8 mouse cellular contexts compared by ENCODE assay signal in genomic region chr4:131743831-131744684, GRCm38 (mm10).
DNase-seq lines count a peak whose midpoint lies in the region; ATAC-seq and TF ChIP-seq lines count a peak whose summit lies in the region.

No protein-coding gene starts in this region.

- no peak for TF ChIP-seq CTCF in liver, postnatal 0 days (IDR thresholded peaks at IDR 0.05; ENCODE audit: low read depth)

- ATAC-seq in liver, postnatal 0 days, result no peak
- peak; percentile 70 for ATAC-seq in heart, embryonic 16.5 days (replicated peaks; ENCODE audit: extremely low read depth, insufficient read depth, low FRiP score)
- ATAC-seq in stomach, embryonic 16.5 days (ENCODE audit: insufficient read depth, low FRiP score), result peak; percentile 41

- H3K4me3 ChIP-seq in liver, postnatal 0 days (ENCODE audit: low read depth, low read length), result no peak overlapping the region
- no peak overlapping the region for H3K4me3 ChIP-seq in heart, embryonic 16.5 days (ENCODE audit: low read length)
- no peak overlapping the region for H3K4me3 ChIP-seq in stomach, embryonic 16.5 days (replicated peaks; ENCODE audit: low read length)

- H3K4me2 ChIP-seq in liver, postnatal 0 days (ENCODE audit: low read depth, low read length), result no peak overlapping the region
- no peak overlapping the region for H3K4me2 ChIP-seq in heart, embryonic 16.5 days (ENCODE audit: low read depth, low read length)
- H3K4me2 ChIP-seq in stomach, embryonic 16.5 days (ENCODE audit: low read depth, low read length), result no peak overlapping the region

- H3K36me3 ChIP-seq in liver, postnatal 0 days (replicated peaks; ENCODE audit: insufficient read depth, low read length), result no peaks in the 10 kb centered on the region
- no peaks in the 10 kb centered on the region for H3K36me3 ChIP-seq in heart, embryonic 16.5 days (ENCODE audit: control insufficient read depth, insufficient read depth)
- H3K36me3 ChIP-seq in stomach, embryonic 16.5 days (ENCODE audit: control insufficient read depth, insufficient read depth, low read length), result no peaks in the 10 kb centered on the region

- H3K9me3 ChIP-seq in liver, postnatal 0 days (ENCODE audit: low read length), result no peaks in the 10 kb centered on the region
- H3K9me3 ChIP-seq in heart, embryonic 16.5 days (replicated peaks; ENCODE audit: control insufficient read depth, low read length), result no peaks in the 10 kb centered on the region
- H3K9me3 ChIP-seq in stomach, embryonic 16.5 days (replicated peaks; ENCODE audit: control insufficient read depth, low read length), result no peaks in the 10 kb centered on the region

- no peak overlapping the region for H3K9ac ChIP-seq in liver, postnatal 0 days (replicated peaks)
- no peak overlapping the region for H3K9ac ChIP-seq in heart, embryonic 16.5 days (ENCODE audit: low read length)
- H3K9ac ChIP-seq in stomach, embryonic 16.5 days (ENCODE audit: low read length), result no peak overlapping the region

- peak; percentile 7 for DNase-seq in liver
- DNase-seq in liver, postnatal 0 days, result no peak
- peak; percentile 47 to 82 for DNase-seq in kidney, postnatal 36 days
- no peak for DNase-seq in cerebellum, postnatal 14 days
- no peak for DNase-seq in neural tube, embryonic 10.5 days (ENCODE audit: extremely low spot score, low spot score)
- no peak for DNase-seq in frontal cortex, postnatal 25 days (ENCODE audit: low spot score in 2 of 2)

- no peak for TF ChIP-seq EP300 in liver, postnatal 0 days (IDR thresholded peaks at IDR 0.05; ENCODE audit: low read depth)

- H3K4me1 ChIP-seq in liver, postnatal 0 days (ENCODE audit: insufficient read depth), result no peaks in the 10 kb centered on the region
- no peaks in the 10 kb centered on the region for H3K4me1 ChIP-seq in heart, embryonic 16.5 days (ENCODE audit: control insufficient read depth, insufficient read depth, low read length)
- H3K4me1 ChIP-seq in stomach, embryonic 16.5 days (ENCODE audit: control insufficient read depth, insufficient read depth, low read length), result peaks cover 16% of the 10 kb centered on the region

- H3K27me3 ChIP-seq in liver, postnatal 0 days (ENCODE audit: insufficient read depth, low read length), result no peaks in the 10 kb centered on the region
- no peaks in the 10 kb centered on the region for H3K27me3 ChIP-seq in heart, embryonic 16.5 days (ENCODE audit: control insufficient read depth, insufficient read depth, low read length)
- H3K27me3 ChIP-seq in stomach, embryonic 16.5 days (ENCODE audit: control insufficient read depth, insufficient read depth, low read length), result no peaks in the 10 kb centered on the region

- no peak overlapping the region for H3K27ac ChIP-seq in liver, postnatal 0 days (ENCODE audit: low read depth)
- peak overlapping the region; percentile 33 for H3K27ac ChIP-seq in heart, embryonic 16.5 days (ENCODE audit: low read length)
- H3K27ac ChIP-seq in stomach, embryonic 16.5 days (ENCODE audit: low read length), result peak overlapping the region; percentile 38; the same call in 1 of the 2 replicates

- WGBS in liver, postnatal 0 days (ENCODE audit: insufficient replicate concordance), result 10% methylated on average over 5 of the region's 5 CpGs
- WGBS in heart, embryonic 16.5 days, result 26% methylated on average over 5 of the region's 5 CpGs
- WGBS in stomach, embryonic 16.5 days, result 6% methylated on average over 5 of the region's 5 CpGs

Comparison
In these comparisons a context has a peak if more than half of its experiments do, and no peak if none do; other contexts are left out.
1. DNase-seq: peak in liver (single experiment) and kidney, postnatal 36 days (2 of 2); none in liver, postnatal 0 days (single experiment), cerebellum, postnatal 14 days (0 of 2), neural tube, embryonic 10.5 days (single experiment) and frontal cortex, postnatal 25 days (0 of 2).